Mouse (Mus musculus) liver, embryonic 14.5 days (tissue): ENCODE measurements at regions not wholly inside any gene's neighbourhood (a gene's known extent, or its start where the extent isn't known, plus 50 kb on each side); places are given as distances from the start of the nearest gene placed in this dataset.

Experiments
- CTCF ChIP-seq: IDR thresholded peaks from 2 replicates; pipeline ENCODE4 v1.5.1; 2016; ENCODE audit warnings: antibody characterized with exemption, low read depth, control low read depth
- EP300 ChIP-seq: IDR thresholded peaks from 2 replicates; pipeline ENCODE4 v1.6.1; 2016; ENCODE audit warnings: antibody characterized with exemption, low read depth

GRCm38 (mm10) chr4:56086306-56086705, 554.0 kb upstream of the Klf4 start:
- no peak for TF ChIP-seq EP300
- TF ChIP-seq CTCF, result no peak
